Comparison of ENCODE assay signal across 20 mouse cellular contexts in genomic region chr2:150493031-150493430, GRCm38 (mm10).
DNase-seq lines count a peak whose midpoint lies in the region.
"Had no signal": no experiment of that assay in that cellular context is flagged by ENCODE, and none has a peak within 500 bp of the region (broad histone marks: within the 10 kb centered on the region; RNA-seq: fewer than 3 reads in every experiment).

No protein-coding gene starts in this region.

- DNase-seq in ES-CJ7 (ENCODE audit: low read depth, low spot score) (peak; percentile 69), R1 (ENCODE audit: low read depth, low spot score) (peak; percentile 94), ZHBTc4 (ENCODE audit: low read depth, low spot score) (peak; percentile 59)
- no peak for DNase-seq in T-cell, adult 2 months (ENCODE audit: low spot score)
- no peak for DNase-seq in right cerebral cortex, postnatal 10 days (ENCODE audit: low spot score in 2 of 2)
- DNase-seq in kidney, adult 9 months = no peak
- DNase-seq: adrenal gland, adult 2 months; adrenal gland, adult 8-10 months; adrenal gland, postnatal 10 days; adrenal gland, postnatal 14 days; adrenal gland, postnatal 25 days; adrenal gland, postnatal 36 days; B cell, adult 2 months; cerebellum, adult 11 months; cerebellum, adult 11-12 months; cerebellum, adult 18-20 months; cerebellum, adult 2 months; cerebellum, adult 8-10 months; cerebellum, adult 9-10 months; cerebellum, adult 9-11 months had no signal

Comparison
In these comparisons a context has a peak if more than half of its experiments do, and no peak if none do; other contexts are left out.
1. DNase-seq: peak in ES-CJ7 (single experiment), R1 (single experiment) and ZHBTc4 (single experiment); none in T-cell, adult 2 months (single experiment), right cerebral cortex, postnatal 10 days (0 of 2) and kidney, adult 9 months (single experiment).